Mouse (Mus musculus) layer of hippocampus, adult 8-10 months (tissue): ENCODE data around the gene Ncam2. TPM values are rescaled to one million over a fixed set of nuclear protein-coding genes. Genes with fewer than 3 reads are reported as not detected.

ENCODE experiments used
- DNase-seq, 2 experiments: peaks; one replicate each; pipeline ENCODE4 v3.0.0; 2022; ENCODE audit warnings: low spot score in 2 of 2
- total RNA-seq, 4 experiments: library from RNA; stranded (reverse); gene quantifications; 2 replicates each; pipeline ENCODE4 v1.2.4; 2022

Ncam2 gene
- total RNA-seq, 4 experiments from 2014 or later: 50.6 to 54.3 (median 52.7) TPM

DNA sequence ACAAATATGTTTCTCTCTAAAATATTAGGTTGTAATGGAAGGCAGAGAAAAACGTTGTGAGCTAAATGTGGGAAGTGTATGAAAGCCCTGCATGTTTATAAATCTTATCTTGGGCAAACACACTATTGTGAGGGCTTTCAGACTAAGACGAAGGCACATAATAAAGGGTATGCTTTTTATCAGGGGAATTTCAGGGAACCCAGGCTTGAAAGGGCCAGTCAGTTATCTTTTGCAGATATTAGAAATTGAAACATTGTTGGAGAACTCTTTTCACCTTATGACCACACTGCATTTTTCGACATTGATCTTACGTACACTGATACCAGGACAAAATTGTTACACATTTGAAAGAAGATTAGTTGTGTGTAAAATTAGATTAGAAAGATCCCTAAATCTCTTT lies 423.3 kb downstream of the Ncam2 start:
- no peak for DNase-seq

DNA sequence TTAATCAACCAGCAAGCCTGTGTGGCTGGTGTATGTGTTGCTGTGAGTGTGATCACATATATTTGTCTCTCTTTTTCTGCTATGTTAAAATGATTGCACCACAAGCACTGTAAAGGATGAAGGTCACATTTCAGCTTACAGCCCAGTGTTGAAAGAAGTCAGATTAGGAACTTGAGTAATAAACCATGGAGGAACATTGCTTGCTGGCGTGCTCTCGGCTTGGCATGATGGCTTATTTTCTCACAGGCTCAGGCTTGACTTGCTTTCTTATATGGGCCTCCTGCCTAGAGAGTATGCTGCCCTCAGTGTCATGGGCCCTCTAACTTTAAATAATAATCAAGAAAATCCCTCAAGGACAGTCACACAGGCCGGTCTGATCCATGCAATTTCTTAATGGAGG lies 449.8 kb downstream of the Ncam2 start:
- no peak for DNase-seq

DNA sequence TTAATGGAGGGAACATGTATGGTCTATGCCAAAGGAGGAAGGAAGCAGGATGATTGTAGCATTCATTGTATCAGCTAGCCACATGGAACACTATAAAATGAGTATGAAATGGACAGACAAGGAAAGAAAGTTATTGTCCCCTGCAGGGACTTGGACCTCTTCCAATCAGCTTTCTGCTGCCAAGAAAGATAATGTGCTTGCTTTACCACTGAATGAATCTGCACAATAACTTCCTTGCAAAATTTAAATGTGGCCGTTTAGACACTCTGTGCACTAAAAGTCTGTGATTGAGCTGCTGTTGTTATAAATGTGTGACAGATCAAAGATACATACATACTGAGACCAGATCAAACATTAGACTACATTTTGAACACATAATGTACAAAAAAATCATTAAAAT lies 451.1 kb downstream of the Ncam2 start:
- no peak for DNase-seq

DNA sequence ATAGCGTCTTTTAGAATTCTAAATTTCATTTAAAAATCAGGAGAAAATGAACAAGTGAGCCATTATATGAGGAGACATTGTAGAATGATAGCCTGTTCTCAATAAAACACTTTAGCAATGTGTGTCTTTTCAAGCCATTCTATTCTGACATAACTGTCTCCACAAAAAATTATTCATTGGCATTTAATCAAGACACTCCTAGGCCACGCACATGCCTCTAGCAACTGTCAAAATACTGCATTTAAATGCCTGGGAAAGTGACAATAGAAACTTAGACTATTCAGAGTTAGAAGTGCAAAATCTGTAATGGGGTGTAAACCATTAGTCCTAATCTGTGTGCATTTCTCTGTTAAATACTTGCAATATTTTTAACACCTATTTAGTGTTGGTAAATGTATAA lies 456.1 kb downstream of the Ncam2 start:
- DNase-seq: no peak

DNA sequence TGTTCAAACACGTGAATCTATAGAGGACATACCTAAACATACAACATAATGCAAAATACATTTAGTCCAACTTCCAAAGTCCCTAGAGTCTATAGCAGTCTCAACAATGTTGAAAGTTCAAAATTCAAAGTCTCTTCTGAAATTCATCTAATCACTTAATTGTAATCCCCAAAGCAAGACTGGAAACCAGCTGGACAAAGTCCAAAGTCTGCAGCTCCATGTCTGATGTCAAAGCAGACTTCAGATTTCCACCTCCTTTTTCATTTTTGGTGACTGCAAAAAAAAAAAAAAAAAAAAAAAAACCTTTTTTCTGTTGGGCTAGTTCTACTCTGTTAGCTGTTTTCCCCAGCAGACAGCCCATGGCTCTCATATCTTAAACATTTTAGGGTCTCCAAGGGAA lies 473.4 kb downstream of the Ncam2 start:
- DNase-seq: no peak

DNA sequence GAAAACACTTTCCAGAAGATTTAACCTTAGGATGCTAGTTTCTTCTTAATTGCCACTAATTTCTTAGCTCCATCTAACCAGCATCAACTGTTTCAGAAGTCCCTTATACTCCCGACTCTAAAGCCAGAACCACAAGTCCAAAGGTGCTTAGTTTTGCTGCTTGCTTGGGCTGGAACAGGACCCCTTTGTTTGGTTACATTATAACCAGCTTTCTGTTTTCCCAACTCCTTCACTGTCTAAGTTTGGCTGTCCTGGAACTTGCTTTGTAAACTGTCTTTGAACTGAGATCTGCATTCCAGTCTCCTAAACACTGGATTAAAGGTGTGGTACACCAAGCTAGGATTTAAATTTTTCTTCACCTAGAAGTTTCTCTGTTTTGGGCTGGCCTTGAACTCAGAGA lies 475.0 kb downstream of the Ncam2 start:
- DNase-seq: no peak
